Mouse (Mus musculus) stomach, postnatal 0 days (tissue): ENCODE data around the gene Gm10053. TPM values are rescaled to one million over a fixed set of nuclear protein-coding genes. Genes with fewer than 3 reads are reported as not detected.
"Not testable (repeated sequence)": the region's sequence is repeated elsewhere in the genome, so short reads cannot be mapped to it uniquely, and the experiment has no call there.

Experiments used
- ATAC-seq: fragments of 200-750 bp; cut with Nextera tagmentation; 2 replicates; pipeline ENCODE4 v1.8.0; 2017; ENCODE audit not compliant: low FRiP score, low TSS enrichment
- DNase-seq: peaks from one replicate; pipeline ENCODE4 v3.0.0-alpha.2; 2016; ENCODE audit warnings: low spot score
- H3K27ac ChIP-seq: fragments of 300-500 bp; sonication (generic); replicated peaks from 2 replicates; pipeline ENCODE4 v1.5.1; 2014; ENCODE audit warnings: mild to moderate bottlenecking, control low read depth
- H3K27me3 ChIP-seq: fragments of 300-500 bp; sonication (generic); 2 replicates; pipeline ENCODE4 v1.6.1; 2014; ENCODE audit warnings: low read length; ENCODE audit not compliant: control insufficient read depth, insufficient read depth
- H3K36me3 ChIP-seq: fragments of 300-500 bp; sonication (generic); 2 replicates; pipeline ENCODE4 v1.6.1; 2014; ENCODE audit warnings: low read length, mixed read lengths; ENCODE audit not compliant: control insufficient read depth, insufficient read depth
- H3K4me1 ChIP-seq: fragments of 300-500 bp; sonication (generic); replicated peaks from 2 replicates; pipeline ENCODE4 v1.6.1; 2014; ENCODE audit warnings: antibody characterized with exemption; ENCODE audit not compliant: control insufficient read depth, insufficient read depth
- H3K4me2 ChIP-seq: fragments of 300-500 bp; sonication (generic); replicated peaks from 2 replicates; pipeline ENCODE4 v1.6.1; 2014; ENCODE audit warnings: low read depth, mild to moderate bottlenecking, control low read depth, moderate library complexity
- H3K4me3 ChIP-seq: fragments of 300-500 bp; sonication (generic); 2 replicates; pipeline ENCODE4 v1.5.1; 2014; ENCODE audit warnings: low read depth, low read length, control low read depth
- H3K9ac ChIP-seq: fragments of 300-500 bp; sonication (generic); 2 replicates; pipeline ENCODE4 v1.6.1; 2014; ENCODE audit warnings: mild to moderate bottlenecking, low read length, control low read depth, mixed read lengths
- H3K9me3 ChIP-seq: fragments of 300-500 bp; sonication (generic); 2 replicates; pipeline ENCODE4 v1.6.1; 2016; ENCODE audit warnings: low read length; ENCODE audit not compliant: control insufficient read depth
- CTCF ChIP-seq: IDR thresholded peaks from 2 replicates; pipeline ENCODE4 v1.5.1; 2016; ENCODE audit warnings: antibody characterized with exemption, low read depth, mild to moderate bottlenecking, moderate library complexity
- EP300 ChIP-seq: optimal IDR thresholded peaks from 2 replicates; pipeline ENCODE3; 2016; ENCODE audit warnings: antibody characterized with exemption
- WGBS: fragments of 180-500 bp; shearing (Covaris S2); extraction: QIAGEN DNeasy Blood & Tissue Kit; methylation state at CpG from one replicate; pipeline ENCODE4 v1.1.7; 2014; 5-methylcytosine and 5-hydroxymethylcytosine counted together
- polyA plus RNA-seq: library from polyadenylated mRNA; unstranded; fragments of >200 nt; fragmentation: Nextera tagmentation; extraction: Ambion mirVana; gene quantifications from 2 replicates; pipeline ENCODE4 v1.2.1, GENCODE M21; 2015

The Gm10053 gene
- 306 and 325 TPM in 2 replicates for polyA plus RNA-seq

DNA sequence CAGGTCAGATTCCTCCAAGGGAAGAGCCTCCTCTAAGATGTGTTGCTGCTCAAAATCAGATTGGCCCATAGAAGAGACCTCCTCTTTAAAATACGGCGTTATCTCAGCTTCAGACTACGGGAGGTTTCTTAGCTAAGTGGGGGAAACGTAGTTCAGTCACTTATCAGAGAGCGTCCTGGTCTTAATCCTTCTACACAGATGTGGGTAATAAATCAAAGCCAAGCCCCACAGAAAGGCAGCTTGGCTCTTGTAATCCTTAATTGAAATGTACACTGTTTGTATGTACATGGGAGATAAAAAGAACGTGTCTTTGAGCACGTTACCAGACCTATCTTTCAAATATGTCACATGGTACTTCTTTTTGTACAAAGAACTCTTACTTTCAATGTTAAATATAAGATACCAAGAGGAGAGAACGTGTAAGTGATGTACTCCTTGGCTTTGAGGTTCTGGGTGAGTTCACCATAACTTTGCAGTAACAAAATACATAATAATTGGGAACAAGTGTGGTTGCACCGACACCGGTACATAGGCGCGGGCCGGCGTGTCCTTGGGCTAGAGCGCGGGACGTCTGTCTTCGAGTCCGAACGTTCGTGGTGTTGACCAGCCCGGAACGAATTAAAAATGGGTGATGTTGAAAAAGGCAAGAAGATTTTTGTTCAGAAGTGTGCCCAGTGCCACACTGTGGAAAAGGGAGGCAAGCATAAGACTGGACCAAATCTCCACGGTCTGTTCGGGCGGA is at the start of gene Gm10053:
Gene Gm10053, plus strand, starts transcription at position 558 of the 742 bp plus-strand sequence.
- not testable (repeated sequence) for DNase-seq, H3K27me3 ChIP-seq, H3K4me2 ChIP-seq, H3K9me3 ChIP-seq, ATAC-seq, H3K9ac ChIP-seq, H3K4me3 ChIP-seq, H3K4me1 ChIP-seq, H3K27ac ChIP-seq, H3K36me3 ChIP-seq
- WGBS: 50% methylated on average over 23 of the region's 26 CpGs

DNA sequence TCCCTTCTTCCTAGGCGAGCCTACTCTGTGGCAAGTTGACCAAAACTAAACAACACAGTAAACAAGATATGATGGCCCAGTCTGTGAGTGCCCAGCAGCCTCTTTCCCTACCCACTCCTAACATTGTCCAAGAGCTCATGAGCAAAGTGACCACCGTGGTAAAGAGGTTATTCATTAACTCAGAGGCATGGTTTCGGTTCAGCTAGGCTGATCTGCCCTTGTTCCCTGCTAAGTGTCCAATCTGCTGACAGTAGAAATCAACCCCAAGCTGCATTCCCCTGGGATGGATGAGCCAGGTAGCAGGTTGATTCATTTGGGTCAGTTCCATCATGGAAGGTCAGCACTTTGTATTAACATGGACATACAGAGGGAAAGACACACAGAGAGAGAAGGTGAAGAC is 33.4 kb upstream of the Gm10053 start:
- ATAC-seq (no peak), DNase-seq (no peak)
- H3K36me3 ChIP-seq: no peaks in the 10 kb centered on the region
- TF ChIP-seq CTCF: no peak
- no peak for TF ChIP-seq EP300
- H3K4me3 ChIP-seq: no peak overlapping the region
- no peak overlapping the region for H3K4me2 ChIP-seq
- 64% methylated on average over 3 of the region's 3 CpGs for WGBS
- H3K27me3 ChIP-seq: no peaks in the 10 kb centered on the region
- H3K9me3 ChIP-seq: no peaks in the 10 kb centered on the region
- H3K27ac ChIP-seq: no peak overlapping the region
- no peaks in the 10 kb centered on the region for H3K4me1 ChIP-seq
- H3K9ac ChIP-seq: no peak overlapping the region

- 20% methylated on average over 7 of the region's 7 CpGs for WGBS
- Histone ChIP-seq H3K4me2 (no peak overlapping the region), H3K4me3 (no peak overlapping the region), H3K9ac (no peak overlapping the region), H3K9me3 (no peaks in the 10 kb centered on the region), H3K27ac (peak overlapping the region; percentile 46), H3K27me3 (no peaks in the 10 kb centered on the region), H3K4me1 (no peaks in the 10 kb centered on the region), H3K36me3 (no peaks in the 10 kb centered on the region)
- peak; percentile 80; the same call in 1 of the 2 replicates for ATAC-seq
- no peak for DNase-seq
- TF ChIP-seq CTCF (no peak), EP300 (peak; percentile 79)
Measured at GRCm38 (mm10) chr19:24845007-24845546, 30.4 kb upstream of the Gm10053 start.

DNA sequence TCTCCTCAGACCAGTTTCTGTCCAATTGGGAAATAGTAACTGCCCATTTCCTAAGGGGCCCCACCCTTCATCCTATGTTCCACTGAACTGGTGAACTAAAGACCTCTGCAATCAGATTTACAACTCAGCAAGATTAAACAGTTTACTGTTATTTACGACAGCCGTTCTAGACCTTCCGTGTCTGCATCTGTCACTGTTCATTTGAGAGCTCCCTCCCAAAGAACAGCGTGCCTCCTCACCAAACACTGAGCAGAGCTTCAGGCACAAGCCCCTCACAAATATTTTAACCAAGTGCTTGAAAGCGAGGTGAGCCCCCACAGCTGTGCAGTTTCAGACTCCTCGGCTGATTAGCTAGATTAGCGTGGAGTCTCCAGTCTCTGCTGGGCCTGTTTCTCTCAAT is 27.1 kb upstream of the Gm10053 start:
- Histone ChIP-seq H3K27me3 (no peaks in the 10 kb centered on the region), H3K4me3 (no peak overlapping the region), H3K9me3 (no peaks in the 10 kb centered on the region), H3K4me1 (no peaks in the 10 kb centered on the region), H3K4me2 (no peak overlapping the region), H3K27ac (0 out of 2 replicates have a peak overlapping the region, but pooled peaks have one; percentile 53), H3K9ac (no peak overlapping the region), H3K36me3 (no peaks in the 10 kb centered on the region)
- WGBS: 26% methylated on average over 7 of the region's 7 CpGs
- DNase-seq: no peak
- TF ChIP-seq EP300: no peak
- no peak for TF ChIP-seq CTCF
- no peak for ATAC-seq

- ATAC-seq: no peak
- WGBS: 49% methylated on average over 2 of the region's 2 CpGs
- DNase-seq: no peak
- no peak overlapping the region for H3K9ac ChIP-seq
- no peaks in the 10 kb centered on the region for H3K9me3 ChIP-seq
- no peaks in the 10 kb centered on the region for H3K27me3 ChIP-seq
- no peaks in the 10 kb centered on the region for H3K36me3 ChIP-seq
- 0 out of 2 replicates have a peak overlapping the region, but pooled peaks have one; percentile 53 for H3K27ac ChIP-seq
- TF ChIP-seq CTCF (no peak), EP300 (no peak)
- H3K4me1 ChIP-seq: no peaks in the 10 kb centered on the region
- no peak overlapping the region for H3K4me3 ChIP-seq
- H3K4me2 ChIP-seq: no peak overlapping the region
Measured at GRCm38 (mm10) chr19:24848844-24849243, 26.6 kb upstream of the Gm10053 start.
